8 mouse cellular contexts compared by ENCODE assay signal in the genomic region with DNA sequence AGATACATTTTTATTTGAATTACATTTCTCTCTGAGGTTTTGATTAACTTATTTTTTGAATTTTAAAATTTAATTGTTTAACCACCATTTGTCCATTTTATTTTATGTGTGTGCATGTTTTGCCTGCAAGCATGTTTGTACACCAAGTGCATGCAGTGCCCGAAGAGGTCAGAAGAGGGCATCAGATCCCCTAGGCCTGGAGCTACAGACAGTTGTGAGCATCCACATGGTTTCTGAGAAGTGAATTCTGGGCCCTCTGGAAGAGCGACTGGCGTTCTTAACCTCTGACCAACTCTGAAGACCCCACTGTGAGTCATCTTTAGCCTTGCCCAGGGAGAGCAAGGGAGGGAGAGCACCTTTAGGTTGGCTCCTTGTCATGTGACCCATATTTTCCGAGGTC. TPM values are rescaled to one million over a fixed set of nuclear protein-coding genes. Genes with fewer than 3 reads are reported as not detected.
DNase-seq lines count a peak whose midpoint lies in the region; ATAC-seq lines count a peak whose summit lies in the region.

No protein-coding gene starts in this region.

- peak; percentile 34 to 42 for DNase-seq in adrenal gland, postnatal 36 days
- no peak for DNase-seq in adrenal gland, postnatal 4 days (ENCODE audit: low spot score in 2 of 2)
- DNase-seq in layer of hippocampus, postnatal 10 days (ENCODE audit: low spot score in 2 of 2): peak; percentile 25 to 32
- DNase-seq in layer of hippocampus, adult 11-12 months (ENCODE audit: low spot score): no peak
- DNase-seq in lung, postnatal 10 days: peak; percentile 46
- DNase-seq in thymus, postnatal 14 days: peak; percentile 76
- no peak for DNase-seq in frontal cortex, postnatal 25 days (ENCODE audit: low spot score in 2 of 2)

- peak; percentile 89 for ATAC-seq in common myeloid progenitor, adult 5-6 weeks (replicated peaks; ENCODE audit: low read depth, poor library complexity, severe bottlenecking)

RNA-seq across cellular contexts. Expression of gene Golgb1, which starts 9.9 kb away (rescaled TPM):
- 10 to 100 TPM; 82.8 to 91.6 TPM for total RNA-seq in adrenal gland, postnatal 36 days (2021)
- 10 to 100 TPM; 70.1 to 75.1 TPM for total RNA-seq in adrenal gland, postnatal 4 days (2021)
- total RNA-seq in layer of hippocampus, postnatal 10 days (2021): 10 to 100 TPM; 59.3 to 62.9 TPM
- 44.5 and 58.3 TPM in 2 replicates for total RNA-seq in common myeloid progenitor, adult 5-6 weeks (2017)

RNA-seq across cellular contexts. Expression of gene Eaf2, which starts 10.1 kb away (rescaled TPM):
- total RNA-seq in adrenal gland, postnatal 36 days (2021): 1 to 10 TPM in 1 of 2 experiments, under 1 TPM in 1; 0.56 to 1.6 TPM
- 1 to 10 TPM; 1.9 to 2.9 TPM for total RNA-seq in adrenal gland, postnatal 4 days (2021)
- 1 to 10 TPM in 1 of 2 experiments, under 1 TPM in 1; 0.54 to 1.2 TPM for total RNA-seq in layer of hippocampus, postnatal 10 days (2021)
- not detected in 2 replicates for total RNA-seq in common myeloid progenitor, adult 5-6 weeks (2017)

RNA-seq across cellular contexts. Expression of gene Hcls1, which starts 49.9 kb away (rescaled TPM):
- 10 to 100 TPM; 10.4 to 11.7 TPM for total RNA-seq in adrenal gland, postnatal 36 days (2021)
- total RNA-seq in adrenal gland, postnatal 4 days (2021): 10 to 100 TPM; 13.6 to 15.3 TPM
- 1 to 10 TPM; 4.3 to 5.8 TPM for total RNA-seq in layer of hippocampus, postnatal 10 days (2021)
- total RNA-seq in common myeloid progenitor, adult 5-6 weeks (2017): 137 and 146 TPM in 2 replicates

RNA-seq across cellular contexts. Expression of gene Iqcb1, which starts 56.7 kb away (rescaled TPM):
- total RNA-seq in adrenal gland, postnatal 36 days (2021): 10 to 100 TPM; 16.9 to 19.1 TPM
- 10 to 100 TPM; 25.9 to 30.6 TPM for total RNA-seq in adrenal gland, postnatal 4 days (2021)
- 10 to 100 TPM; 36.4 to 43.1 TPM for total RNA-seq in layer of hippocampus, postnatal 10 days (2021)
- total RNA-seq in common myeloid progenitor, adult 5-6 weeks (2017): 32.1 and 47.8 TPM in 2 replicates

Comparison
In these comparisons a context has a peak if more than half of its experiments do, and no peak if none do; other contexts are left out.
1. DNase-seq: peak in adrenal gland, postnatal 36 days (2 of 2), layer of hippocampus, postnatal 10 days (2 of 2), lung, postnatal 10 days (single experiment) and thymus, postnatal 14 days (single experiment); none in adrenal gland, postnatal 4 days (0 of 2), layer of hippocampus, adult 11-12 months (single experiment) and frontal cortex, postnatal 25 days (0 of 2).